Mouse (Mus musculus) liver, postnatal 0 days (tissue): ENCODE results near the gene Gpc6.

Experiments
- CTCF ChIP-seq: sonication (generic); IDR thresholded peaks from 2 replicates; pipeline ENCODE4 v1.5.1; 2016; ENCODE audit warnings: antibody characterized with exemption, low read depth
- EP300 ChIP-seq: IDR thresholded peaks from 2 replicates; pipeline ENCODE4 v1.6.1; 2016; ENCODE audit warnings: antibody characterized with exemption, low read depth, mild to moderate bottlenecking

GRCm38 (mm10) chr14:117755231-117755630, 830.1 kb downstream of the Gpc6 start:
- no peak for TF ChIP-seq CTCF
- TF ChIP-seq EP300: no peak
